Mouse (Mus musculus) heart, adult 2 months (tissue): ENCODE data around the gene Fkbp9.

ENCODE experiments used
- CTCF ChIP-seq: fragments of 200-600 bp; IDR thresholded peaks from 2 replicates; pipeline ENCODE4 v1.8.1; 2022; ENCODE audit warnings: antibody characterized with exemption, mild to moderate bottlenecking, moderate library complexity
- EP300 ChIP-seq: fragments of 200-500 bp; IDR thresholded peaks from 2 replicates; pipeline ENCODE4 v1.6.1; 2011; ENCODE audit warnings: low read depth, low read length, control low read depth; ENCODE audit not compliant: insufficient read depth

DNA sequence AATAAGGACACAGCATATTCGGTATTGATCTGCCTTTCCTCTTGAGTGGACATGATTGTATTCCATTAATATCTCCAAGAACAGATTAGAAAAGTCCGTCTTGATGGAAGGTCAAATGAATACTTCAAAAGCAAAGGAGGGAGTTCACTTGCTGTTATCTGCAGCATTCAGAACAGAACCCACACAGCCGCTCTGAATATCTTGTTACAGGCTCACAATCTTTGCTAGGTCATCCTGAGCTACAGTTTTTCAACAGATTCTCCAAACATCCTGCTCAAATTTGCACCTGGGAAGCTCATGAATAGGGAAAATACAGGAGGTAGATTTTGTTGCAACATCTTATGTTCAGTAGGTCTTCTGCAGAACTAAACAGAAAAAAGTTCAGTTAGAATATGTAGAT, 42.5 kb upstream of the Fkbp9 start:
- TF ChIP-seq CTCF: no peak
- no peak for TF ChIP-seq EP300
